Mouse (Mus musculus) adrenal gland, postnatal 25 days (tissue): ENCODE measurements around the gene Vmn1r219. TPM values are rescaled to one million over a fixed set of nuclear protein-coding genes. Genes with fewer than 3 reads are reported as not detected.
"Not testable (repeated sequence)": the region's sequence is repeated elsewhere in the genome, so short reads cannot be mapped to it uniquely, and the experiment has no call there.

Source experiments
- DNase-seq: peaks from one replicate; pipeline ENCODE4 v3.0.0; 2021; ENCODE audit warnings: mixed read lengths
- long read RNA-seq: library from polyadenylated mRNA; stranded (forward); transcript quantifications from one replicate; pipeline ENCODE4 v2.0.0, GENCODE M21; 2021
- total RNA-seq: library from RNA; stranded (reverse); gene quantifications from 2 replicates; pipeline ENCODE4 v1.2.3, GENCODE M21; 2021

The Vmn1r219 gene
- not detected in 2 replicates for total RNA-seq
- long read RNA-seq, result 0 reads

GRCm38 (mm10) chr13:23159012-23159411, at the start of gene Vmn1r219:
Vmn1r219 (plus strand) TSS chr13:23159312.
- no peak for DNase-seq

GRCm38 (mm10) chr13:23118126-23118525, 41.0 kb upstream of the Vmn1r219 start, which contains the start of gene Vmn1r217:
Vmn1r217 (minus strand) TSS chr13:23118226.
- not testable (repeated sequence) for DNase-seq

GRCm38 (mm10) chr13:23120611-23121010, 38.5 kb upstream of the Vmn1r219 start:
- DNase-seq, result no peak

- no peak for DNase-seq
Observed at GRCm38 (mm10) chr13:23133099-23133498, 26.0 kb upstream of the Vmn1r219 start, which contains the start of gene Vmn1r218. Vmn1r218 (plus strand) TSS chr13:23133155.

GRCm38 (mm10) chr13:23133501-23133900, 25.6 kb upstream of the Vmn1r219 start:
- DNase-seq, result no peak

- no peak for DNase-seq
Observed at GRCm38 (mm10) chr13:23138880-23139279, 20.2 kb upstream of the Vmn1r219 start.

GRCm38 (mm10) chr13:23157848-23158247, 1.3 kb upstream of the Vmn1r219 start:
- DNase-seq, result no peak

- DNase-seq, result not testable (repeated sequence)
Observed at GRCm38 (mm10) chr13:23166471-23166870, 7.4 kb downstream of the Vmn1r219 start.

GRCm38 (mm10) chr13:23187875-23188274, 28.8 kb downstream of the Vmn1r219 start, which contains the start of gene Vmn1r220:
Vmn1r220 (minus strand) TSS chr13:23187975.
- no peak for DNase-seq

- not testable (repeated sequence) for DNase-seq
Observed at GRCm38 (mm10) chr13:23203885-23204284, 44.8 kb downstream of the Vmn1r219 start.

GRCm38 (mm10) chr13:23213827-23214226, 54.7 kb downstream of the Vmn1r219 start, which contains the start of gene Vmn1r221:
Vmn1r221 (plus strand) TSS chr13:23214127.
- DNase-seq, result not testable (repeated sequence)

Other genes starting within 250 kb of the Vmn1r219 start
- not detected in 2 replicates for gene Vmn1r213, start 151.7 kb upstream of the Vmn1r219 start, total RNA-seq
- gene Vmn1r214, start 128.9 kb upstream of the Vmn1r219 start, total RNA-seq, result not detected in 2 replicates
- not detected in 2 replicates for gene Vmn1r215, start 91.3 kb upstream of the Vmn1r219 start, total RNA-seq
- not detected in 2 replicates for gene Vmn1r217, start 41.1 kb upstream of the Vmn1r219 start, total RNA-seq
- not detected in 2 replicates for gene Vmn1r218, start 26.2 kb upstream of the Vmn1r219 start, total RNA-seq
- gene Vmn1r220, start 28.7 kb downstream of the Vmn1r219 start, total RNA-seq, result not detected in 2 replicates
- gene Vmn1r221, start 54.8 kb downstream of the Vmn1r219 start, total RNA-seq, result not detected in 2 replicates
- gene Vmn1r222, start 76.6 kb downstream of the Vmn1r219 start, total RNA-seq, result not detected in 2 replicates
- gene Vmn1r223, start 87.8 kb downstream of the Vmn1r219 start, total RNA-seq, result not detected in 2 replicates
- 19.7 and 30.1 TPM in 2 replicates for gene Zfp322a, start 209.9 kb downstream of the Vmn1r219 start, total RNA-seq